Mouse (Mus musculus): ENCODE results near the gene Prkcg.
"Not testable (repeated sequence)": the region's sequence is repeated elsewhere in the genome, so short reads cannot be mapped to it uniquely, and the experiment has no call there.

Gene Prkcg

DNA sequence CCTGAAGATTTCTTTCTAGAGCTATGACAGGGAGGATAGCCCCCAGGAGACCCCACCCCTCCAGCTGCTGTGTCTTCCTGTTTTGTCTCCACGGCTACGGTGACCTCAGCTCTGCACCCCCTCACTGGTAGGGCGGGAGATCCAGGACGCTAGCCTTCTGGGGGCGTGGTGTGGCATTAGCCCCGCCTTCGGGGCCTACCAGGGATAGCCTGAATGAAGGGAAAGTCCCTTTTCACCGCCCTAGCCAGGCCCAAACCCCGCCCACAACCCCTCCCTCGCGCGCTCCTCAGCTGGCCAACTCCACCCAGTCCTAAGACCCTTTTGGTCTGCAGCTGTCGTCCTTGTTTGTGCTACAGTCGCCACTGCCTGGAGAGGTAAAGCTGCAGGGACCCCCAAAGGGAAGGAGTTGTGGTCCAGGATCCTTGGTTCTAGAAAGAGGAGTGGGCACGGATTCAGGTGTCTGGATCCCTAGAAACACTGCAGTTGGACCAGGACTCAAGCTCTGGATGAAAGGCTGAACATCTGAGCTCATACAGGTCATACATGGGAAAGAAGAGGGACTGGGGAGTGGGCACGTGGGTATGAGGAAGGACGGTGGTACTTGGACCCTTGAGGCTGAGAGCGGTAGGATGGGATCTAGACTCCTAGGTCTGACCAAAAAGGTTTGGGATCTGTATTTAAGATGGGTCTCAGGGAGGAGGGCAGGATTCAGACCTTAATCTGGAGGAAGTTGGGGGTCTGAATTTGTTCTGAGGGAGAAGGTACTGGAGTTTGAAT lies 1.5 kb downstream of the Prkcg start:
- peak; percentile 99 for DNase-seq (ENCODE audit: low spot score)

DNA sequence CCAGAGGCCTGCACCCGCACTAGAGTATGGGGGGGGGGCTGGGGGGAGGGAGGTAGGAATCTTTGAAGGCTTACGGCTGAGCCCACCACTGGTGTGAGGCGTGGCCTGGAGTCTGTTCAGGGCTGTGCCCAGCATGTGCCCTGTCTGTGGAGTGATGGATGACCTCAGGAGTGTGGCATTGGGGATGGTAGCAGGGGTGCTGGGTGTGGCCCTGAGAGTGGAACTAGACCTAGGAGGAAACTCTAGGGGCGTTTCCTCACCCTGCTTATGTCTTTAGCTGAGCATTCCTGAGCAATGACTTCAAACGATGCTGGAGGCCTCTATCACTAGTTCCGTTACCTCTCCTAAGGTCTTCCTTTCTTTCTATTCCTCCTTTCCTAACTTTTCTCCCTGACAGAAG lies 2.2 kb downstream of the Prkcg start:
- DNase-seq (ENCODE audit: low spot score): peak; percentile 74

DNA sequence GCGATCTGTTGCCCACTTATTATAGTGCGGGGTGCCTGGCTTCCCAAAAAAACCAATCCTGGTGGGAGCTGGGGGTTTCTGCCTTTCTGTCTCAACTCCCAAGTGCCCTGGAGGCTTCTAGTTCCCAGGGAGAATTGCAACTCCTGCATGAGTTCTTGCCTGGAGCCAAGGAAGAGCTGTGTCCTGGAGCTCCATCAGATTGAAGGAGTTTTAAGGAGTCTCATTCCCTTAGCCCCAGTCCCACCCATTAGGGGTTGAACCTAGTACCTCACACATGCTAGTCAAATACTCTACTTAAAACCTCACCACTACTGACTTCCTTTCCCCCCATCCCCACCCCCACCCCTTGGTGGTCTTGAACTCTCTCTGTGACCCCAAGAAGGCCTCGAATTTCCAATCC lies 2.8 kb downstream of the Prkcg start:
- DNase-seq (ENCODE audit: low spot score): no peak

DNA sequence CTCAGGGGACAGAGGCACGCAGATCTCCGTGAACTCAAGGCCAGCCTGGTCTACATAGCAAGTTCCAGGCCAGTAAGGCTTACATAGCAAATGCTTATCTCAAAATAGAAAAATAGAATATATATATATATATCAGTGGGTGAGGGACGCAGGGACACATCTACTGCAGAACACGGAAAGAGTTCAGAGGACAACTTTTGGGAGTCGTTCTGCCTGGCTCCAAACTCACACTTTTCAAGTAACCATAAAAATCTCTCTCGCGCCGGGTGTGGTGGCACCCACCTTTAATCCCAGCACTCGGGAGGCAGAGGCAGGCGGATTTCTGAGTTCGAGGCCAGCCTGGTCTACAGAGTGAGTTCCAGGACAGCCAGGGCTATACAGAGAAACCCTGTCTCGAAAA lies 3.3 kb downstream of the Prkcg start:
- not testable (repeated sequence) for DNase-seq (ENCODE audit: low spot score)

DNA sequence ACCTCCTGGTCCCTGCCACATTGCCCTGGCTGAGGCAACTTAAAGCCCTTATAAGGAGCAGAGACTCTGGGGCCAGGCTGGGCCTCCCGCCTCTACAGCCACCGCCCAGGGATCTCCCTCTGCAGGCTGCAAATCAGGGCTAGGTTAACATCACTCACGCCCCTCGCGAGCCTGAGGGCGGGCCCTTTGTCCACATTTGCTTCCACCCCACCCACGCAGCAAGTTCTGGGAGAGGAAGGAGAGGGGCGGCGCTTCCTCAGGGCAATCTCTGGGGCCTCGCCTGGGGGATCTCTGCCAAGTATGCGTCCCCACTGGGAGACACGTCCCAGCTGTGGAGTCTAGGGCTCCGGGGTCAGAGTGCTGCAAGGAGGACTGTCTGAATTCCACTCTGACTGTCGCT lies 3.8 kb downstream of the Prkcg start:
- DNase-seq (ENCODE audit: low spot score): peak; percentile 98

DNA sequence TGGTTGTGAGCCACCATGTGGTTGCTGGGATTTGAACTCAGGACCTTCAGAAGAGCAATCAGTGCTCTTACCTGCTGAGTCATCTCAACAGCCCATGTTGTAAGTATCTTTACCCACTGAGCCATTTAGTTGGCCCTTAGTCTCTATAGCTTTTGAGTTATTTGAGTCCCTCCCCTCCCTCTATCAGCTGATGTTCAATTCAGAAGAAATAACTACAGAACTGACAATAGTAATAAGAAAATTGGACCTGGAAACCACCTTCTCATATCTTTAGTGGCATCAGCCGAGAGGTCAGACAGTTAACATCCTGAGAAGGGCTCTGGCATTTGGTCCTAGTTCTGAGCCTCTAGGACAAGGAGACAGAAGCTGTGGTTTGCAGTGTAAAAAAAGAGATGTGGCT lies 5.8 kb downstream of the Prkcg start:
- DNase-seq (ENCODE audit: low spot score): no peak

DNA sequence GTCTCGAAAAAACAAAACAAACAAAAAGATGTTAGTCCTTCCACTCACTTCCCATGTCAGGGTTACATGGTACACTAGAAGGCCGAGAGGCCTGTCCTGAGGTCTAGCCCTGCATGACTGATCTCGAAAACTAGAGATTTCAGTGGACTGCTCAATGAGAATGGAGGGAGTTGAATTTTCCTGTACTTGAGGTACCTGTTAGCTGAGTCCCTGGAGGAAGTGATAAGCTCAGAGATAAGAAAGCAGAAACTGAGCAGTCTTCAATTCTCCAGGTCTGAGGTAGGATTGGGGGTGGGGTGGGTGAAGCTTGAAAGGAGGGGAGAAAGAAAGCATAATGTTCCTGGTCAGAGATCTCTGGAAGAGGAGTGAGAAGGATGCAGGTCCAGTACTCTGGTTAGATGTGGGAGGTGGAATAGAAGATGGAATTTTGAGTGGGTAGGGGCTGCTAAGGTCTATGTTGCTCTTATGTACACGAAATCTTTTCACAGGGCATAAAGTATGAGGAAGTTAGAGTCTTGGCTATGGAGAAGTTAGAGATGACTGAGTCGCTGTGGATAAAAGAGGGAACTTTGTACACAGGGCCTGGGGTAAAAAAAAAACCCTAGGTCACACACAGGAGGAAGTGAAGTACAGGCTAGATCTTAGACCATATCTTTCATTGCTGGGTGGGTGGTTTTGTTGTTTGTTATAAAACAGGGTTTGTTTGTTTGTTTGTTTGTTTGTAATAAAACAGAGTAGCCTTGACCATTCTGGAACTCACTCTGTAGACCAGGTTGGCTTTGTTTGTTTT lies 6.5 kb downstream of the Prkcg start:
- DNase-seq (ENCODE audit: low spot score): no peak

DNA sequence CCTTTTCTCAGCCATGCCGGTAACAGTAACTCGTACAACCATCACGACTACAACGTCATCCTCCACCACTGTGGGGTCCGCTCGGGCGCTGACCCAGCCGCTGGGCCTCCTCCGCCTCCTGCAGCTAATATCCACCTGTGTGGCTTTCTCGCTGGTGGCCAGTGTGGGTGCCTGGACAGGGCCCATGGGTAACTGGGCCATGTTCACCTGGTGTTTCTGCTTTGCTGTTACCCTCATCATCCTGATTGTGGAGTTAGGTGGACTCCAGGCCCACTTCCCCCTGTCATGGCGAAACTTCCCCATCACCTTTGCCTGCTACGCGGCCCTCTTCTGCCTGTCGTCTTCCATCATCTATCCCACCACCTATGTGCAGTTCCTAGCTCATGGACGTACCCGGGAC lies 7.7 kb downstream of the Prkcg start:
- DNase-seq (ENCODE audit: low spot score): no peak

DNA sequence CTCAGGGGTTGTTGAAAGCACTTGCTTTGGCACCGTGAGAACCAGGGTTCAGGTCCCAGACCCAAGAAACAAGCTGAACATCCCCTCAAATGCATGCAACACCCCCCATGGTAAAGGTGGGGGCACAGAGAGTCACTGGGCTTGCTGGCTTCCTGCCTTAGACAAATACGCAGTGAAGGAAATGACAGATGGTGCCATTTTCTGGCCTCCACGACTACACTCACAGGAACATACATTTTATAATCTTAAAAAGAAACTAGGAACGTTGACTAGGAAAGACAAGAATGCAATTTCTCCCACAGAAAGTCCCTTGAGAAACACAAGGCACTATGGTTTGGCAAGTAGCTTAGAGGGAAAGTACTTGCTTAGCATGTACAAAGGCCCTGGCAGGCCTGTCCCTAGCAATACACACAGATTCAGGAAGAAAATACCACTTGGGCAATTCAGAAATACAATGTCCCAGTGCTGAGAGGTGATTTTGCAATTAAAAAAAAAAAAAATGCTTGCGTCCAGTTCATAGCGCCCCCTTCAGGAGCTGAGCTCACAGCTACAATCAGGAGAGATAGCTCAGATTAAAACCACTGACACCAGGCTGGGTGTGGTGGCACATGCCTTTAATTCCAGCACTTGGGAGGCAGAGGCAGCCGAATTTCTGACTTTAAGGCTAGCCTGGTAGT lies 11.1 kb downstream of the Prkcg start:
- no peak for DNase-seq (ENCODE audit: low spot score)

DNA sequence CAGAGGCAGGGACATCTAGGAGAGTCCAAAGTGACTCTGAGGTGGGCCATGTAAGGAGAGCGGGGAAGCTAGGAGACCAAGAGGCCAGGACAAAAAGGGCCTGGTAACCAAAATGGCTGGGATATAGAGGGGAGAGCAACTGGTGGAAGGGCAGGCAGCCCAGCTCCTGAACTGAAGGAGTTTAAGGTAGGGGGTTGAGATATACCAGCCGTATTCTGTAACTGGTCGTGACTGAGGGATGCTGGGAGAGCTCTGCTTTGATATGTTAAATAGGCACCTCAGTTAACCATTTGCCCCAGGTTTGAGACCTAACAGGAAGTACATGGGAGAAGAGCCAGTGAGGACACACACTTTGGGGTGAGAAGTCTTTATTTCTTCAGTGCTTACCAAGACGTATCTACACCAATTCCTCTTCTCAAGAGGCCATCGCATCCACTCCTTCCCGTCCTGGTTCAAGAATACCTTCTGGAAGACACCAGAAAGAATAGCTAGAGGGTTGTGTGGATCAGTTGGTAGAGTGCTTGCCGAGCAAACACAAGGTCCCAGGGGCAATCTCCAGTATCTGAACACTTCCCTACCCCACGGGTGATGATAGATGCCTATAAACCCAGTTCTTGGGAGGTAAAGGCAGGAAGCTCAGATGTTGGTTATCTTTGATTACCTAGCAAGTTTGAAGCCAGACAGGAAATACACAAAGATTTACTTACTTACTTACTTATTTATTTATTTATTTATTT lies 12.1 kb downstream of the Prkcg start:
- no peak for DNase-seq (ENCODE audit: low spot score)

DNA sequence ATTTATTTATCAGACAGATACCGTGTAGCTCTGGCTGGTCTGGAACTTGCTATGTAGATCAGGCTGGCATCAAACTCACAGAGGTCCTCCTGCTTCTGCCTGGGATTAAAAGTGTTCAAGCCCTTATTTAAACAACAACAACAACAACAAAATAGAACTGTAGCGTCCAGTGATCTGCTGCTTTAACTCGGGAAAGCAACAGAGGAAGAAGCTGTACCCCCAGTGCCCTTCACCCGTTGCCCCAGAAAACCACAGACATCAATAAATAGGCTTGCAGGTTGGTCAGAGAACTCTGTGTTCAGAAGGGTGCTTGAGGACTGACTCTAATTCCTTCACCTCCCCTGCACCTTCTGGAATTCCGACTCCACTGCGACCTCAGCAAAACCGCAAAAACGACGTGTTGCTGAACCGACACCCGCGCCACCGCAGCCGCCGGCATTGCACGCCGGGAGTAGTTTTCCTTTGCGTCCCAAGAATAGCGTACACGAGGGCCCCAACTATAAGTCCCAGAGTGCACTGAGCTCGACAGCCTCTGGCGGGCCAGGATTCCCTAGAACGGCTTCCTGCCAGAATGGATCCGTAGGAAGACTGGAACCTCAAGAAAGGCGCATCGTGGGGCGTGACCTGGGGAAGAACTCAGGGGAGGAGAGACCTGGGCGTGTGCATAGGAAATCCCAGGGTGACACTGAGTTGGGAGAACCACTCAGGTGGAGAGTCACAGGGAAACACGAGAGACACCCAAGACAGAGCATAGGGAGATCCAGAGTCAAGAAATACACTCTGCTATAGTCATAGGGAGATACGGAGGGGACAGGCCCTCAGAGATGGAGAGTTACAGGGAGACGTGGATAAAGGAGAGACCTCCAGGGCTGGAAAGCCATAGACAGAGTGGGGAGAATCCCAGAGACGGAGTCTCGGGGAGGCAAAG lies 12.9 kb downstream of the Prkcg start:
- no peak for DNase-seq (ENCODE audit: low spot score)

DNA sequence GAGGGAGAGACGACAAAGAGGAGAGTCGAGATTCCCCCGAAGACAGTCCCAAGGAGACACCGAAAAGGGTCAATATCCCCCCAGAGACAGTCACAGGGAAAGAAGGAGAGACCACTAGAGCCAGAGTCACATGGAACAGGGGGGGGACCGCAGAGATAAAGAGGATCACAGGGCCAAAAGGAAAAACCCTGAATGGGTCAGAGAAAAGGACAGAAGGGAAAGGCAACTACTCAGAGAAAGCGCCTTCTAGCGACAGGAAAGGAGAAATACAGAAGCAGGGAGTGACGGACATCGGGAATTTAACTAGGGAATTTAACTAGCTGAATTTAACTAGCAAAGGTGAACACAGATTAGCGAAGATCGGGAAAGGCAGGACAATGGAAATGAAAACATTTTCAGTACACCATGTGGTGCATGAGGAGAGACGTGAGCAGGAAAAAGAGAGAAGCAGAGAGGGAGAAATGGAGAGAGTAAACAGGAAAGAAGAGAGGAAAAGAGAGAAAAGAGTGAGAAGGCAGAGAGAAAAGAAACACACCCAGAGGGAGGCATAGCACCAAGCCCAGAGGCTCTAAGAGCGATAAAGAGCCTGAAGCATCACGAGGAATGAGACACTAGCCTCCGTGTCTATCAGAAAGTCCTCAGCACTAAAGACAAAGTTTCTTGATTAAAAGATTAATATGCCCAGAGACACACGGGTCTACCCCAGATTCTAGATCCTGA lies 13.7 kb downstream of the Prkcg start:
- DNase-seq (ENCODE audit: low spot score): no peak

DNA sequence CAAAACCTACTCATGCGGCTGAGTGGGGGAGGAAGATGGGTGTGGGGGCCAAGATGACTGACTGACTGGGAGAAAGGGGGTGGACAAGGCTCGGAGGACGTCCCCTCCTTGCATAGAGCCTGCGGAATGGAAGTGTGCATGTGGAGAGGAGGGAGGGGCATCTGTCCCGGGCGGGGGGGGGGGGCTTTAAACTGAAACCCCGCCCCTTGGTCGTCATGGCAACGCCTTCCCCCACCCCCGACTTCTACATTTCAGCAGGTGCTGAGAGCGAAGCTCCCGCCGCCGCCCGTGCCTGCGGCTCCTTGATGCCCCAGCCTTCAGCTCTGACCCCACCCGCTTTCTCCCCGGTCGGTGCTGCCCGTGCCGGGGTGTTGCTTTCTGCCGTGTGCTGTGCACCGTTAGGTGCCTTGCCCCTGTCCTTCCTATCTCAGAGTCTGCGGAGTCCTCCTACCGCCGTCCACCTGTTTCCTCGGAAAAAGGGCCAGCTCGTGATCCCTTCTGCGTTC lies 14.3 kb downstream of the Prkcg start:
- no peak for DNase-seq (ENCODE audit: low spot score)

DNA sequence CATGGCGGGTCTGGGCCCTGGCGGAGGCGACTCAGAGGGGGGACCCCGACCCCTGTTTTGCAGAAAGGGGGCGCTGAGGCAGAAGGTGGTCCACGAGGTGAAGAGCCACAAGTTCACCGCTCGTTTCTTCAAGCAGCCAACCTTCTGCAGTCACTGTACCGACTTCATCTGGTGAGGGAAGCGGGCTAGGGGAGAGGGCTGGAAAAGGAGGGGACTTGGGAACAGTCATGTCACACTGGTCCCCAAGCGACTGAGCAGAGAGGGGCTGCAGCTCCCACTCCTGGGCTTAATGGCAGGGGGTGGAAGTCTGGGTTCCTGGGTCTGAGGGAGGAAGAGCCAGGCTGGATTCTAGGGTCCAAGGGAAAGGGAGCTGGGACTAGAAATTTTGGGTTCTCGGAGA lies 14.8 kb downstream of the Prkcg start:
- DNase-seq (ENCODE audit: low spot score): no peak

DNA sequence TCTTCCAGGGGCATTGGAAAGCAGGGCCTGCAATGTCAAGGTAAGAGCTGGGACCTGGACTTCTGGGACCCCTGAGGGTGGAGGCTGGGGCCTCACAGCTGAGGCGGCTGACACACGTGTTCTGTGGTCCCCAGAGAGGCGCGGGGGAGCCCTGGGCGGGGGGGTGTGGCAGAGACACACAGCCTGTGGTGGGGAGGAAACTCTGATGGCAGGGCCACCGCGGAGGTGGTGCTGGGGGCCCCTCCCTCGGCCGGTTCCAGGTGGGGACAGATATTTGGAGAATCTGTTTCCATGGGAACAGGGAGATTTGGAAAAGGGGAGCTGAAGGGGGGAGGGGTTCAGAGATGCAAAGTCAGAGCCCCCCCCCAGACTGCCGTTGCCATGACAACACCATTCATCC lies 15.3 kb downstream of the Prkcg start:
- no peak for DNase-seq (ENCODE audit: low spot score)

DNA sequence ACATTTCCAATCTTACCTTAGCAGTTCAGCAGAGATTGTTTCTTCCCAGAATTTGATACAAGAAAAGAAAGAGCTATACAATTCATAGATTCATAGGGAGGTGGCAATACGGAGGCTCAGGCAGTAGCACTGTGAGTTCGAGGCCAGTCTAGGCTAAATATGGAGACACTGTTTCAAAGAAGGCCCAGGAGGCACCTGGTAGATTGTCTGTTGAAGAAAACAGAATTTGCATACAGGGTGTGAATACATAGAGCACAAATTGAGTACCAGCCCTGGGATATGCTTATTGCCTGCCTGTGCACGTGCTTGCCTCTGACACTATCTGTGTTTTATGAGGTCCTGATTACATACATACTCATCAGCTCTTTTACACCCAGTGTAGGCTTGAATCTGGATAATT lies 17.4 kb downstream of the Prkcg start:
- DNase-seq (ENCODE audit: low spot score): no peak

DNA sequence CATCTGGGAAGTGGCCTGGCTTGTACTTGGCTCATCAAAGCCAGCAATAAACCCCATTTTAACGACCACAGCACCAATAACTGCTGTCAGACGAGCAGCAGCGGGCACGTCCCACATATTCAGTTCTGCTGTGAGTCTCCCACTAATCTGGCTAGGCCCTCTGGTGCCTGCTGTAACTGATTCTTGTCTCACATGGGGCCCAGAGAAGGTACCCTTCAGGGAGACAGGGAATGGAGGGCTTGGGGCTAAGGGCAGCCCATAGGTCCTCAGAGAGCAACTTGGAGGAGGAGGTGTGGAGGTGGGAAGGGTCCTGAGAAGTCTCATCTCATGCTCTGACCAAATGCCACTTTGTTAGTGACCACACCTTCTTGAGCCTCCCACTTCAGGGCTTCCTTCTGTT lies 19.7 kb downstream of the Prkcg start:
- DNase-seq (ENCODE audit: low spot score): no peak

DNA sequence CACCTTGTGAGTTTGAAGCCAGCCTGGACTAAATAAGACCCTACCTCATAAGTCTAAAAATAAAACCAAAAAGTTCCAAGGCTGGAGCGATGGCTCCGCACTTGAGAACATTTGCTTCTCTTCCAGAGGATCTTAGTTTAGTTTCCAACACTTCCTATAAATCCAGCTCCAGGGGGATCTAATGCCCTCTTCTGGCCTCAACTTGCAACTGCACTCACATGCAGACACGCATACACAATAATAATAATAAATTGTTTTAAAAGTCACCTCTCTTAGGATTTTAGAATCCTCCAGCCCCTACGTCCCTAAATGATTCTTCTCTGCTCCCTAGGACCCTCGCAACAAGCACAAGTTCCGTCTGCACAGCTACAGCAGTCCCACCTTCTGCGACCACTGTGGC lies 21.3 kb downstream of the Prkcg start:
- DNase-seq (ENCODE audit: low spot score): no peak

DNA sequence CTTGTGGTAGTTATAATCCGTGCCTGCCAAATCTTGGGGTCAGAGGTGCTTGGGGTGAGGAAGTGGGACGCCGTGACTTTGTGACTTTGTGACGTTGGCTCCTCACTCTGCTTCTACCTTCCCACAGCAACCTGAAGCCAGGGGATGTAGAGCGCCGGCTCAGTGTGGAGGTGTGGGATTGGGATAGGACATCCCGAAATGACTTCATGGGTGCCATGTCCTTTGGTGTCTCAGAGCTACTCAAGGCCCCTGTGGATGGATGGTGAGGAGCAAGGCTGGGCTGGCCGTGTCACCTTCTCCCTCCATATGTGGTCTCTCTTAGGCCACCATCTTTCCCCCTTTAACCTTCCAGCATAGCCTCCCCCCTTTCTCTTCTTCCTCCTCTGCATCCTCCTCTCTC lies 24.6 kb downstream of the Prkcg start:
- DNase-seq (ENCODE audit: low spot score): no peak

DNA sequence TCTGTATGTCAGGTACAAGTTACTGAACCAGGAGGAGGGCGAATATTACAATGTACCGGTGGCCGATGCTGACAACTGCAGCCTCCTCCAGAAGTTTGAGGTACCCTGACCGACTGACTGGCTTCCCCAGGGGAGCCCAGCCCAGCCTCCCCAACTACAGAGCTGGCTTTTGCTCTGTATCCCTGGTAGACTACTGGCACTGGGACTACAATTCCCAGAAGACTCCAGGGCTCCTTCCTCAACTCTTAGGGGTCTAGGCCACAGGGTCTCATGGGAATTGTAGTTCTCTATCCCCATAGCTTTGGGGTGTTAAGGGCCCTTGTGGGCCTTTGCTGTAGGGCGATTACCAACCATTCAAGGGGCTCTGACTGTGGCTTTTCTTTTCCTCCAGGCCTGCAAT lies 25.1 kb downstream of the Prkcg start:
- DNase-seq (ENCODE audit: low spot score): no peak

Data from lung, postnatal 25 days (tissue).